Mouse (Mus musculus): ENCODE data around the gene Rgn. TPM values are rescaled to one million over a fixed set of nuclear protein-coding genes. Genes with fewer than 3 reads are reported as not detected.

Gene Rgn
- polyA plus RNA-seq (2015; fragmentation: Nextera tagmentation; extraction: Ambion mirVana), result 8.1 and 8.7 TPM in 2 replicates

DNA sequence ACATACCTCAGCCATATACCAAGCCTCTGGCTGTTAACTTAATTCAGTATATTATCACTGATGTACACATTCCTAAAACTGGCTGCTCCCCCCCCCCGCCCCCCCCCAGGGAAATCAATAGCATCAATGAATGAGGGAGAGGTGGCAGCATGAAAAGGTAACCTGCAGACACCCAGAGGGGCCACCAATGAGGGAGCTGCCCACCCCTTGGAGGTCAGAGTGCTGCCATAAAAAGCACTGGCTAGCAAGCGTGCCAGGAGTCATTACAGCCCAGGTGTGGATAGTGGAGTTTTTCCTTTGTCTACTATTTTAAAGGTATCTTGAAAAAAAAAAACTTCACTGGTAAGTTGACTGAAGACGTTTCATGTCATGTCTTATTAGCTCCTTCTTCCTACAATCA, at the start of gene Rgn:
Gene Rgn (plus strand): TSS at position 256 of the 400 bp plus-strand sequence.
- H3K4me3 ChIP-seq (ENCODE audit: low read length), result peak within 1 kb of the TSS; percentile 41; the same call in 1 of the 2 replicates
- ATAC-seq (ENCODE audit: low FRiP score, low TSS enrichment), result no peak
- H3K27ac ChIP-seq (ENCODE audit: low read length), result peak within 1 kb of the TSS; percentile 40; the same call in 1 of the 2 replicates
- WGBS, result 55% methylated on average over 3 of the region's 3 CpGs
- no peaks in the 10 kb centered on the region for H3K27me3 ChIP-seq (ENCODE audit: insufficient read depth, low read length)
- H3K9me3 ChIP-seq (ENCODE audit: low read length), result no peaks in the 10 kb centered on the region
- no peak within 1 kb of the TSS for H3K9ac ChIP-seq (replicated peaks; ENCODE audit: low read length)
- no peaks in the 10 kb centered on the region for H3K36me3 ChIP-seq (ENCODE audit: insufficient read depth, low read length)
- peak within 1 kb of the TSS; percentile 57 for H3K4me2 ChIP-seq (replicated peaks; ENCODE audit: low read depth, low read length)
- H3K4me1 ChIP-seq (ENCODE audit: insufficient read depth, low read length), result no peaks in the 10 kb centered on the region

- no peak overlapping the region for H3K9ac ChIP-seq (replicated peaks; ENCODE audit: low read length)
- no peaks in the 10 kb centered on the region for H3K9me3 ChIP-seq (ENCODE audit: low read length)
- WGBS, result 71% methylated on average over 7 of the region's 7 CpGs
- H3K36me3 ChIP-seq (ENCODE audit: insufficient read depth, low read length), result no peaks in the 10 kb centered on the region
- H3K4me3 ChIP-seq (ENCODE audit: low read length), result no peak overlapping the region
- no peak overlapping the region for H3K27ac ChIP-seq (ENCODE audit: low read length)
- H3K27me3 ChIP-seq (ENCODE audit: insufficient read depth, low read length), result no peaks in the 10 kb centered on the region
- no peak for ATAC-seq (ENCODE audit: low FRiP score, low TSS enrichment)
- no peak overlapping the region for H3K4me2 ChIP-seq (replicated peaks; ENCODE audit: low read depth, low read length)
- no peaks in the 10 kb centered on the region for H3K4me1 ChIP-seq (ENCODE audit: insufficient read depth, low read length)
Observed at GRCm38 (mm10) chrX:20520290-20520939, 29.2 kb upstream of the Rgn start.

DNA sequence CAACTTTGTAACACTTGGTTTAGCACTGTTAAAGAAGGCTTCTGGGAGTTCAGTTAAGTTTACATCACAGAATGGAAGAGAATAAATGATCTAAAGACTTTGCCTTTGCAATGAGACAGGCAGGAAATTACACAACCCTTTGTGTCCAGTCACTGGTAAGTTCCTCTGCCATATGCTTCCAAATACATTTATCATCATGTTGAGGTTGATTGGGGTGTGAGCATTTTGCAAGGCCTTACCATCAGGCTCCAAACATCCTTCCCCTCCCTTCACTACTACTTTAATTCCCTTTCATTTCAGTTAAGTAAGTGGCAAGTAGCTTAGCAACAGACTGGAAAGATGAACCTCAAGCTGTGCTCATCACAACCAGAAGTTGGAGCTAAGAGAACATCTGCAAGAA, 28.0 kb upstream of the Rgn start:
- Histone ChIP-seq H3K4me2 (replicated peaks; ENCODE audit: low read depth, low read length) (no peak overlapping the region), H3K27ac (ENCODE audit: low read length) (no peak overlapping the region), H3K4me1 (ENCODE audit: insufficient read depth, low read length) (no peaks in the 10 kb centered on the region), H3K9ac (replicated peaks; ENCODE audit: low read length) (no peak overlapping the region), H3K27me3 (ENCODE audit: insufficient read depth, low read length) (no peaks in the 10 kb centered on the region), H3K9me3 (ENCODE audit: low read length) (no peaks in the 10 kb centered on the region), H3K4me3 (ENCODE audit: low read length) (no peak overlapping the region), H3K36me3 (ENCODE audit: insufficient read depth, low read length) (no peaks in the 10 kb centered on the region)
- ATAC-seq (ENCODE audit: low FRiP score, low TSS enrichment), result no peak

GRCm38 (mm10) chrX:20532621-20533020, 17.0 kb upstream of the Rgn start:
- Histone ChIP-seq H3K27me3 (ENCODE audit: insufficient read depth, low read length) (no peaks in the 10 kb centered on the region), H3K9me3 (ENCODE audit: low read length) (no peaks in the 10 kb centered on the region), H3K36me3 (ENCODE audit: insufficient read depth, low read length) (no peaks in the 10 kb centered on the region), H3K9ac (replicated peaks; ENCODE audit: low read length) (no peak overlapping the region), H3K4me1 (ENCODE audit: insufficient read depth, low read length) (no peaks in the 10 kb centered on the region), H3K4me2 (replicated peaks; ENCODE audit: low read depth, low read length) (no peak overlapping the region), H3K4me3 (ENCODE audit: low read length) (no peak overlapping the region), H3K27ac (ENCODE audit: low read length) (no peak overlapping the region)
- WGBS, result 44% methylated on average over 1 of the region's 1 CpGs
- ATAC-seq (ENCODE audit: low FRiP score, low TSS enrichment), result no peak

- 0 out of 2 replicates have a peak, but pooled peaks have one; percentile 57 for ATAC-seq (ENCODE audit: low FRiP score, low TSS enrichment)
- Histone ChIP-seq H3K27me3 (ENCODE audit: insufficient read depth, low read length) (no peaks in the 10 kb centered on the region), H3K27ac (ENCODE audit: low read length) (no peak overlapping the region), H3K4me1 (ENCODE audit: insufficient read depth, low read length) (no peaks in the 10 kb centered on the region), H3K9me3 (ENCODE audit: low read length) (no peaks in the 10 kb centered on the region), H3K9ac (replicated peaks; ENCODE audit: low read length) (no peak overlapping the region), H3K4me3 (ENCODE audit: low read length) (no peak overlapping the region), H3K36me3 (ENCODE audit: insufficient read depth, low read length) (no peaks in the 10 kb centered on the region), H3K4me2 (replicated peaks; ENCODE audit: low read depth, low read length) (no peak overlapping the region)
- 59% methylated on average over 3 of the region's 3 CpGs for WGBS
Observed at GRCm38 (mm10) chrX:20543867-20544266, 5.7 kb upstream of the Rgn start.

GRCm38 (mm10) chrX:20547609-20548008, 2.0 kb upstream of the Rgn start:
- H3K4me3 ChIP-seq (ENCODE audit: low read length), result peak overlapping the region; percentile 41
- H3K27me3 ChIP-seq (ENCODE audit: insufficient read depth, low read length), result no peaks in the 10 kb centered on the region
- H3K36me3 ChIP-seq (ENCODE audit: insufficient read depth, low read length), result no peaks in the 10 kb centered on the region
- no peak overlapping the region for H3K27ac ChIP-seq (ENCODE audit: low read length)
- no peak for ATAC-seq (ENCODE audit: low FRiP score, low TSS enrichment)
- H3K4me1 ChIP-seq (ENCODE audit: insufficient read depth, low read length), result no peaks in the 10 kb centered on the region
- H3K4me2 ChIP-seq (replicated peaks; ENCODE audit: low read depth, low read length), result peak overlapping the region; percentile 57
- 56% methylated on average over 5 of the region's 5 CpGs for WGBS
- H3K9me3 ChIP-seq (ENCODE audit: low read length), result no peaks in the 10 kb centered on the region
- H3K9ac ChIP-seq (replicated peaks; ENCODE audit: low read length), result peak overlapping the region; percentile 50; the same call in 1 of the 2 replicates

DNA sequence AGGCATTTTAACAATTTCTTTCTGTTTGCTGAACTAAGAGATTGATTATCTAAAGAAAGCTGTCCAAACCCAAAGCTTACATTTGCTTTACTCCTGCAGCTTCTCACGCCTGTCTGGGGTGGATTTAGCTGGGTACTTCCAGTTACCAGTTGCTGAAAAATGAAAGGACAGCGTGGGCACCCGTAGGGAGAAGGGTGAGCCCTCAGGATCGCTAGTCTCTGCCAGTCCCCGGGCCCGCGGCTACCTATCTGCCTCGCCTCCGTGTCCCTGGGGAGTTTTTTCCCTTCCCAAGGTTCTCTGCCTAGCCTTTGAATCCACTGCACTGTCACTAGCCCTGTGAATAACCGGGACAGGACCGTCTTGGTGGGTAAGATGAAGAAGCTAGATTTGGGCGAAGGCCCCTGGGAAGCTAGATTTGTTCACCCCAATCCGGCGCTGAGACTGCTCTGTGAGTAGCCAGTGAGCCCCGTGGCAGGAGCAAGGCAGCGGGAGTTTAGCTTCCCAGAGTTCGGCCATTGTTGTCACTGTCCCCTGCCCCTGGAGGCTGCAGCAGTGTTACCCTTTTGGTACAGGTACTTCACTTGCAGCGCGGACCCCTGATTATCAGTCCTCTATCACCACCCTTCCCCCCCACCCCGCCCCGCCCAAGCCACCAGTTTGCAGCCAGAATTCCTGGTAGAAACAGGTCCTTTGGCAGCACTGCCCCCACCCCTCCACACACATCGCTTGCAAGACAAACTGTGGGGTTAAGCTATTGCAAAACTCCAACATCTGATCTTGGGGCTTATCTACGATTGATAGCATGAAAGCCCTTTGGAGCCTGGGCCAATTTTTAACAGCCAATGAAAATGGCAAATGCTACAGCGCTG, 1.3 kb upstream of the Rgn start:
- Histone ChIP-seq H3K36me3 (ENCODE audit: insufficient read depth, low read length) (no peaks in the 10 kb centered on the region), H3K27me3 (ENCODE audit: insufficient read depth, low read length) (no peaks in the 10 kb centered on the region)
- 25% methylated on average over 24 of the region's 24 CpGs for WGBS

DNA sequence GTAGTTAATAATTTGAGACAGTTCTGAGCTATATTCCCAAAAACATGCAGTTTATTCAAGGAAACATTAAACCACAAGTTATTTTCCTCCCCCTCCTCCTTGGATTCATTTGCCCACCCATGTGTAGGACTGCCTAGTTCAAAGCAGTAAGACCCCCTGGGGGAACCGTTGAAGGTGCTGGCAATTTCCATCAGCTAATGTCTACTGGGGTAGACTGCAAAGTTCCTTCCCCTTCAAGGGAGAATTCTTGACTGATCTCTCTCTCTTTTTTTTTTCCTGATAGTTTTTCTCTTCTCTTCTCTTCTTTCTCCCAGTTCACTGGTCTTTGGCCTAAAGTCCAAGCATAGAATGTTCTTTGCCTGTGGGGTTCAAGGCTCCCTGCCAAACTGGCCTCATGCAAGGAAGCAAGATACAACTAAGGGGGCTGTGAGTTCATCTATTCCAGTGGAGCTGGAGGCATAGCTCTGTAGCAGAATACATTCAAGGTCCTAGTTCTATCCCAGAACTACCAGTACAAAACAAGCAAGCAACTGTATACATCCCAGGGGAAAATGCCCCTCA, 627 bp upstream of the Rgn start:
- Histone ChIP-seq H3K27me3 (ENCODE audit: insufficient read depth, low read length) (no peaks in the 10 kb centered on the region), H3K27ac (ENCODE audit: low read length) (peak overlapping the region; percentile 40; the same call in 1 of the 2 replicates), H3K9ac (replicated peaks; ENCODE audit: low read length) (no peak overlapping the region), H3K4me3 (ENCODE audit: low read length) (no peak overlapping the region), H3K36me3 (ENCODE audit: insufficient read depth, low read length) (no peaks in the 10 kb centered on the region), H3K4me2 (replicated peaks; ENCODE audit: low read depth, low read length) (peak overlapping the region; percentile 57), H3K4me1 (ENCODE audit: insufficient read depth, low read length) (no peaks in the 10 kb centered on the region), H3K9me3 (ENCODE audit: low read length) (no peaks in the 10 kb centered on the region)
- WGBS, result 42% methylated on average over 1 of the region's 1 CpGs
- peak; percentile 61 for ATAC-seq (ENCODE audit: low FRiP score, low TSS enrichment)

More for the DNA sequence above, 1.3 kb upstream of the Rgn start:
- H3K4me1 ChIP-seq (ENCODE audit: insufficient read depth, low read length), result no peaks in the 10 kb centered on the region
- H3K4me2 ChIP-seq (replicated peaks; ENCODE audit: low read depth, low read length), result peak overlapping the region; percentile 57
- peak overlapping the region; percentile 70 for H3K27ac ChIP-seq (ENCODE audit: low read length)
- H3K4me3 ChIP-seq (ENCODE audit: low read length), result peak overlapping the region; percentile 41
- H3K9me3 ChIP-seq (ENCODE audit: low read length), result no peaks in the 10 kb centered on the region
- H3K9ac ChIP-seq (replicated peaks; ENCODE audit: low read length), result peak overlapping the region; percentile 50
- ATAC-seq (ENCODE audit: low FRiP score, low TSS enrichment), result peak; percentile 49

- no peaks in the 10 kb centered on the region for H3K36me3 ChIP-seq (ENCODE audit: insufficient read depth, low read length)
- H3K4me3 ChIP-seq (ENCODE audit: low read length), result no peak overlapping the region
- no peaks in the 10 kb centered on the region for H3K27me3 ChIP-seq (ENCODE audit: insufficient read depth, low read length)
- WGBS, result 74% methylated on average over 2 of the region's 2 CpGs
- H3K9me3 ChIP-seq (ENCODE audit: low read length), result no peaks in the 10 kb centered on the region
- H3K4me2 ChIP-seq (replicated peaks; ENCODE audit: low read depth, low read length), result no peak overlapping the region
- H3K9ac ChIP-seq (replicated peaks; ENCODE audit: low read length), result no peak overlapping the region
- no peaks in the 10 kb centered on the region for H3K4me1 ChIP-seq (ENCODE audit: insufficient read depth, low read length)
- no peak for ATAC-seq (ENCODE audit: low FRiP score, low TSS enrichment)
- no peak overlapping the region for H3K27ac ChIP-seq (ENCODE audit: low read length)
Observed at GRCm38 (mm10) chrX:20552199-20552598, 2.6 kb downstream of the Rgn start.
